Mouse (Mus musculus): ENCODE data around the gene Rab3gap2. TPM values are rescaled to one million over a fixed set of nuclear protein-coding genes. Genes with fewer than 3 reads are reported as not detected.

Rab3gap2 gene
- polyA plus RNA-seq, 1 experiment from 2014 or later = 21.8 TPM

DNA sequence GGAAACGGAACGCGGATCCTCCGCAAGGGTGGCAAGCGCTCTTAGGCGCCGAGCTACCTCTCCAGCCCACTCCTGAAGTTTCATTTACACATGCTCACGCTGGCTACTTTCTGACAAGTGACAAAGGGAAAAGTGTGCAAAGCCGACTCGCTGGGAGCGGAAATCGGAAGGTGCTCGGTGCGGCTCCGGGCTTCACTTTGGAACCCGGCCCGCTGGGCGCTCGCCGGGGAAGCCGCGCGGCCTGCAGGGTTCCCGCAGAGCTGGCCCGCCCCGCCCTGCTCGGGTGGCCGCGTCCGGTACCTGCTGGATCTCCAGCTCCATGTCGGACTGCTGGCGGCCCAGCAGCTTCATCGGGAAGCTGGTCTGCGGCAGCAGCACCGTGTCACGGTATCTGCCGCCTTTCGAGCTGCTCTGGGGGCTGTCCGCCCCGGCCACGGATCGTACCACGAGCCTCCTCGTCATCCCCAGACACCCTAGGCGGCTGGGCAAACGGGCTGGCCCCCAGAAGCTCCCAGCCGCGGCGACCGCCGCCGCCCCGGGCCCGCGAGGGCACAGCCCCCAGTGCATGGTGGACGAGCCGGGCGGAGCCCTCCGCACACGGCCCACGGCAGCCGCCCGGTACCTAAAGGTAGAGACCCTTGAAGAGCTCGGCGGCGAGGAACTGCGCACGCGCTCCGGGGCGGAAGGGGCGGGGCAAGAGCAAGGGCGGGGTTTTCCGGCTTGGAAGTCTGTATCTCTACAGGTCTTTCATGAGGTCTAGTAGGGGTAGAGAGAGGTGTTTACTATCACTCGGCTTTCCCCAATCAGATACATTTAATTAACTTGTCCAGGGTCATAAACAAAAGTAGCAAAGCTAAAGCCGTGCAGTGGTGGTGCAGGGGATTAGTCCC, 125.0 kb downstream of the Rab3gap2 start, which contains the start of gene Iars2:
Gene Iars2 (minus strand): TSS at position 676 of the 890 bp plus-strand sequence.
- Histone ChIP-seq H3K4me3 (ENCODE audit: low read length) (peak within 1 kb of the TSS; percentile 95), H3K27me3 (replicated peaks; ENCODE audit: control insufficient read depth, insufficient read depth, low read length) (no peaks in the 10 kb centered on the region), H3K27ac (ENCODE audit: low read depth, low read length) (peak within 1 kb of the TSS; percentile 78), H3K4me2 (ENCODE audit: low read length) (peak within 1 kb of the TSS; percentile 93), H3K4me1 (ENCODE audit: control insufficient read depth, insufficient read depth, low read depth, low read length) (peaks cover 26% of the 10 kb centered on the region), H3K36me3 (ENCODE audit: control insufficient read depth, insufficient read depth, low read length) (peaks cover 9% of the 10 kb centered on the region; the same call in 1 of the 2 replicates), H3K9me3 (ENCODE audit: control insufficient read depth, low read length) (no peaks in the 10 kb centered on the region), H3K9ac (ENCODE audit: low read depth, low read length) (peak within 1 kb of the TSS; percentile 77)
- WGBS = under 1% methylated on average over 73 of the region's 76 CpGs
- ATAC-seq = peak; percentile 90

DNA sequence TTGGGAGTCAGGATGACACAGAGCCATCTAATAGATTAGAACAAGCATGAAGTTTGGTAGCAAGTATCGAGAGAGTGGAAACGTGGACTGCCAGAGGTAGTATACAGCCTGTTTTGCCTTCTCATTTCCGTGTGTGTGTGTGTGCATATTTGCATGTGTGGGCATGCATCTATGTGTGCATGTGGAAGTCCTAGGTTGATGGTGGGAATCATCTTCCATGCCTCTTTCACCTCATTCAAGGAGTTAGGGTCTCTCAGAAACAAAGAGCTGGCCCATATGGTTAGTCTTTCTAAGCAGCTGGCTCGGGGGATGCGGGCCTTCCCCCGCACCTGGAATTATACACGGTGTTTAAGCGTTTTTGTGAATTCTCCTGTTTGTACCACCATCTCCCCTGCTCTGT, 125.9 kb downstream of the Rab3gap2 start:
- Histone ChIP-seq H3K36me3 (ENCODE audit: control insufficient read depth, insufficient read depth, low read length) (peaks cover 5% of the 10 kb centered on the region; the same call in 1 of the 2 replicates), H3K27ac (ENCODE audit: low read depth, low read length) (no peak overlapping the region), H3K4me3 (ENCODE audit: low read length) (peak overlapping the region; percentile 95; the same call in 1 of the 2 replicates), H3K27me3 (replicated peaks; ENCODE audit: control insufficient read depth, insufficient read depth, low read length) (no peaks in the 10 kb centered on the region), H3K4me1 (ENCODE audit: control insufficient read depth, insufficient read depth, low read depth, low read length) (peaks cover 27% of the 10 kb centered on the region), H3K4me2 (ENCODE audit: low read length) (peak overlapping the region; percentile 93), H3K9ac (ENCODE audit: low read depth, low read length) (no peak overlapping the region), H3K9me3 (ENCODE audit: control insufficient read depth, low read length) (no peaks in the 10 kb centered on the region)
- no peak for ATAC-seq
- 87% methylated on average over 8 of the region's 8 CpGs for WGBS

DNA sequence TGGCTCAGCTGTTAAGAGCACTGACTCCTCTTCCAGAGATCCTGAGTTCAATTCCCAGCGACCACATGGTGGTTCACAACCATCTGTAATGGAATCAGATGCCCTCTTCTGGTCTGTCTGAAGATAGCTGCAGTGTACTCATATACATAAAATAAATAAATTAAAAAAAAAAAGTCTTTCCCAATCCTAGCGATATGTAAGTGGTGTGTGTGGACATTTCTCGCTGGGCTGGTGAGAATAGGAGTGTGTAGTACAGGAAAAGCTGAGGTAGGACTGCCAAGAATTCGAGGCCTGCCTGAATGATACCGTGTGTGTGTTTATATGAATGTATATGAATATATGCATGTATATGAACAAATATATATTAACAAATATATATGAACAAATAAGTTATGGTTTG, 127.4 kb downstream of the Rab3gap2 start:
- H3K27me3 ChIP-seq (replicated peaks; ENCODE audit: control insufficient read depth, insufficient read depth, low read length) = no peaks in the 10 kb centered on the region

DNA sequence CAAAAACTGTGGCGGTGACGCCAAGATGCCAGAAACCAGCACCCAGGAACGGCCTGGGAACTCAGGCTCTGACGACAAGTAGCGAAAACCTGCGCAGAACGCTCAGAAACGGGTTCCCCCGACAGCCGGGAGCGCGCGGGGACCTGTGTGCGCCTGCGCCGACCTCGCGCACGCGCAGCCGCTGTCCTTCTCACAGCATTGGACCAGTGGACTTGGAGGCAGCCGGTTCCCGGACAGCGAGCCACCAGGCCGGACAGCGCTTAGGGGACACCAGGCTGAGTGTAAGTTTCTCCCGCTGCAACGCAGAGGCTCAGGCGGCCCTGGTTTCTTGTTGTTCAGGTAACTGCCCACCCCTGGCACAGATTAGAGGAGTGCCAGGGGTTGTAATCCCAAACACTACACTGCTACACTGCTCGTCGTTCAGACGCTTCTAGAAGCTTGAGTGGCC, 128.1 kb downstream of the Rab3gap2 start, which contains the start of gene Bpnt1:
Gene Bpnt1 (plus strand): TSS at position 167 of the 448 bp plus-strand sequence.
- H3K4me1 ChIP-seq (ENCODE audit: control insufficient read depth, insufficient read depth, low read depth, low read length) = peaks cover 27% of the 10 kb centered on the region
- peak within 1 kb of the TSS; percentile 61 for H3K4me3 ChIP-seq (ENCODE audit: low read length)
- H3K4me2 ChIP-seq (ENCODE audit: low read length) = peak within 1 kb of the TSS; percentile 87
- no peaks in the 10 kb centered on the region for H3K9me3 ChIP-seq (ENCODE audit: control insufficient read depth, low read length)
- H3K9ac ChIP-seq (ENCODE audit: low read depth, low read length) = peak within 1 kb of the TSS; percentile 75
- WGBS = under 1% methylated on average over 32 of the region's 32 CpGs
- H3K27me3 ChIP-seq (replicated peaks; ENCODE audit: control insufficient read depth, insufficient read depth, low read length) = no peaks in the 10 kb centered on the region
- H3K27ac ChIP-seq (ENCODE audit: low read depth, low read length) = peak within 1 kb of the TSS; percentile 91
- peak; percentile 91 for ATAC-seq
- H3K36me3 ChIP-seq (ENCODE audit: control insufficient read depth, insufficient read depth, low read length) = no peaks in the 10 kb centered on the region

More for the DNA sequence above, 127.4 kb downstream of the Rab3gap2 start:
- Histone ChIP-seq H3K4me3 (ENCODE audit: low read length) (peak overlapping the region; percentile 61), H3K36me3 (ENCODE audit: control insufficient read depth, insufficient read depth, low read length) (no peaks in the 10 kb centered on the region), H3K27ac (ENCODE audit: low read depth, low read length) (no peak overlapping the region; the same call in 1 of the 2 replicates), H3K9me3 (ENCODE audit: control insufficient read depth, low read length) (no peaks in the 10 kb centered on the region), H3K4me2 (ENCODE audit: low read length) (peak overlapping the region; percentile 87), H3K4me1 (ENCODE audit: control insufficient read depth, insufficient read depth, low read depth, low read length) (peaks cover 27% of the 10 kb centered on the region), H3K9ac (ENCODE audit: low read depth, low read length) (no peak overlapping the region)
- WGBS = 49% methylated on average over 5 of the region's 5 CpGs
- ATAC-seq = no peak

DNA sequence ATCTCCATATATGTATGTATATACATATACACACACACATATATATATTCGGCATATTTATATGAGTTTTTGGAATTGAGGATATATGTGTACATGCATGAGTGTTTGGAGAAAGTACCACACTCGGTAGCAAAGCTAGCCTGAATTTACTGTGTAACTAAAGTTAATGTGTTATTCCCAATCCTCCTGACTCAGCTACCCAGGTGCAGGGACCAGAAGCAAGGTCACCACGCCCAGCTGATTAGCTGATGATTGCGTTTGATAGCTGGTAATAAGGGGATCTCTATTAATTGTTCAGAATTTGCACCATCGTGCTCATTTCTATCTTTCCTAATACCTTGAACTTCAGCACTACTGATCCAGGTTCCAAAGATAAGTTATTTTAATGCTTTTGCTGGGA, 129.7 kb downstream of the Rab3gap2 start:
- 91% methylated on average over 5 of the region's 5 CpGs for WGBS
- Histone ChIP-seq H3K27ac (ENCODE audit: low read depth, low read length) (no peak overlapping the region), H3K9ac (ENCODE audit: low read depth, low read length) (no peak overlapping the region), H3K36me3 (ENCODE audit: control insufficient read depth, insufficient read depth, low read length) (no peaks in the 10 kb centered on the region), H3K4me2 (ENCODE audit: low read length) (no peak overlapping the region), H3K4me3 (ENCODE audit: low read length) (no peak overlapping the region), H3K4me1 (ENCODE audit: control insufficient read depth, insufficient read depth, low read depth, low read length) (peaks cover 20% of the 10 kb centered on the region), H3K9me3 (ENCODE audit: control insufficient read depth, low read length) (no peaks in the 10 kb centered on the region), H3K27me3 (replicated peaks; ENCODE audit: control insufficient read depth, insufficient read depth, low read length) (no peaks in the 10 kb centered on the region)
- ATAC-seq = no peak

DNA sequence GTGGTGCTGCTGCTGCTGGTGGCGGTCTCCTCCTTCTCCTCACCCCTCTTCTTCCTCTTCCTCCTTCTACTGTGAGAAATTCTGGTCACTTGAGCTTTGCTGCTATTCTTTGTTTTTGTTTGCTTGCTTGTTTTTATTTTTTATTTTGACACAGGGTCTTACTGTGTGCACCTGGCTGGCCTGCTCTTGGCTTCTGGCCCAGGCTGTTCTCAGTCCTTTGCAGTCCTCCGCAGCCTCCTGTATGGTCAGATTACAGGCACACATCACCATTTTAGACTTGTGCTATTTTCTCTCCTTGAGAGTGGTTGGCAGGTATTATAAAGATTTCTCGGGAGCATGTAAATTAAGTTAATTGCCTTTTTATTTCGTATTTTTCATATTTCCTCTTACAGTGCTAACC, 130.2 kb downstream of the Rab3gap2 start:
- no peak for ATAC-seq
- H3K36me3 ChIP-seq (ENCODE audit: control insufficient read depth, insufficient read depth, low read length) = no peaks in the 10 kb centered on the region
- H3K4me2 ChIP-seq (ENCODE audit: low read length) = no peak overlapping the region
- H3K9ac ChIP-seq (ENCODE audit: low read depth, low read length) = no peak overlapping the region
- no peaks in the 10 kb centered on the region for H3K9me3 ChIP-seq (ENCODE audit: control insufficient read depth, low read length)
- H3K4me1 ChIP-seq (ENCODE audit: control insufficient read depth, insufficient read depth, low read depth, low read length) = peaks cover 20% of the 10 kb centered on the region
- no peaks in the 10 kb centered on the region for H3K27me3 ChIP-seq (replicated peaks; ENCODE audit: control insufficient read depth, insufficient read depth, low read length)
- no peak overlapping the region for H3K4me3 ChIP-seq (ENCODE audit: low read length)
- 87% methylated on average over 4 of the region's 4 CpGs for WGBS
- H3K27ac ChIP-seq (ENCODE audit: low read depth, low read length) = no peak overlapping the region

DNA sequence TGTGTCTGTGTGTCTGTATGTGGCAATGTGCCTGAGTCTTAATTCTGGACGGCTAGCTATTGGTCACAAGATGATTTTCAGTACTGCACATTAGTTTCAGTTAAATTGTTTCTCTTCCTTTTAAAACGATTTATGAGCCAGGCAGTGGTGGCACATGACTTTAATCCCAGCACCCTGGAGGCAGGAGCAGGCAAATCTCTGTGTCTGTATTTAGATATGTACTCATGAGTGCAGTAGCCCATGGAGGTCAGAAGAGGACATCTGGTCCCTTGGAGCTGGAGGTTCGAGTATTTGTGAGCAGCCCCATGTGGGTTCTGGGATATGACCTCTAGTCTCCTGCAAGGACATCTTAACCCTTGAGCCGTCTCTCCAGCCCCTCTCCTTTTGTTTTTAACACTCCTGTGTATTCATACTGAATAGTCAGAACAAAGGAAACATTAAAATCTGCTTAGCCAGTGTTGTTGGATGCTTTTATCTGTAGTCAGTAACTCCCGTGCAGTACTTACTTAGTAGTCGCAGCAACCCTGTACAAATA, 131.4 kb downstream of the Rab3gap2 start:
- 0 out of 2 replicates have a peak, but pooled peaks cover 3% of the 10 kb centered on the region for H3K36me3 ChIP-seq (ENCODE audit: control insufficient read depth, insufficient read depth, low read length)

More for the DNA sequence above, 131.4 kb downstream of the Rab3gap2 start:
- no peak overlapping the region for H3K27ac ChIP-seq (ENCODE audit: low read depth, low read length)
- no peak overlapping the region for H3K9ac ChIP-seq (ENCODE audit: low read depth, low read length)
- ATAC-seq = no peak
- H3K27me3 ChIP-seq (replicated peaks; ENCODE audit: control insufficient read depth, insufficient read depth, low read length) = no peaks in the 10 kb centered on the region
- no peak overlapping the region for H3K4me3 ChIP-seq (ENCODE audit: low read length)
- WGBS = 76% methylated on average over 6 of the region's 6 CpGs
- peaks cover 15% of the 10 kb centered on the region for H3K4me1 ChIP-seq (ENCODE audit: control insufficient read depth, insufficient read depth, low read depth, low read length)
- H3K4me2 ChIP-seq (ENCODE audit: low read length) = no peak overlapping the region
- no peaks in the 10 kb centered on the region for H3K9me3 ChIP-seq (ENCODE audit: control insufficient read depth, low read length)
